In genomic region chr19:45997365-45997764, GRCm38 (mm10) we compare ENCODE assay signal across 8 mouse cellular contexts. TPM values are rescaled to one million over a fixed set of nuclear protein-coding genes. Genes with fewer than 3 reads are reported as not detected.
DNase-seq lines count a peak whose midpoint lies in the region; ATAC-seq and TF ChIP-seq lines count a peak whose summit lies in the region.

No protein-coding gene starts in this region.

- no peak for ATAC-seq in forebrain, embryonic 12.5 days (ENCODE audit: low FRiP score)
- ATAC-seq in liver, embryonic 14.5 days (ENCODE audit: insufficient read depth): no peak

- peak overlapping the region; percentile 94; the same call in 1 of the 2 replicates for H3K27ac ChIP-seq in forebrain, embryonic 12.5 days
- H3K27ac ChIP-seq in liver, embryonic 14.5 days: peak overlapping the region; percentile 17; the same call in 1 of the 2 replicates

- peak overlapping the region; percentile 87 for H3K9ac ChIP-seq in forebrain, embryonic 12.5 days
- H3K9ac ChIP-seq in liver, embryonic 14.5 days (replicated peaks): peak overlapping the region; percentile 37

- no peak for TF ChIP-seq CTCF in liver, embryonic 14.5 days (IDR thresholded peaks at IDR 0.05; ENCODE audit: low read depth)

- 0 out of 2 replicates have a peak, but pooled peaks cover 8% of the 10 kb centered on the region for H3K9me3 ChIP-seq in forebrain, embryonic 12.5 days
- H3K9me3 ChIP-seq in liver, embryonic 14.5 days (ENCODE audit: control insufficient read depth, low read length): no peaks in the 10 kb centered on the region; the same call in 1 of the 2 replicates

- peaks cover 18% of the 10 kb centered on the region; the same call in 1 of the 2 replicates for H3K27me3 ChIP-seq in forebrain, embryonic 12.5 days
- H3K27me3 ChIP-seq in liver, embryonic 14.5 days (ENCODE audit: control insufficient read depth, insufficient read depth, low read length): no peaks in the 10 kb centered on the region

- TF ChIP-seq EP300 in liver, embryonic 14.5 days (IDR thresholded peaks at IDR 0.05; ENCODE audit: low read depth): no peak

- peaks cover 12% of the 10 kb centered on the region for H3K4me1 ChIP-seq in forebrain, embryonic 12.5 days
- peaks cover 4 to 10% of the 10 kb centered on the region in 2 experiments; a peak in 3 of 4 replicates for H3K4me1 ChIP-seq in liver, embryonic 14.5 days (replicated peaks; ENCODE audit: control insufficient read depth in 2 of 2, insufficient read depth in 2 of 2, low read length in 1 of 2)

- DNase-seq in embryo, embryonic 10 days (ENCODE audit: low spot score): peak; percentile 14
- no peak for DNase-seq in embryo, embryonic 9.5 days (ENCODE audit: extremely low spot score)
- DNase-seq in A20 (ENCODE audit: low read depth, low spot score) (peak; percentile 52), adipocyte (ENCODE audit: low spot score) (no peak)
- DNase-seq in liver, embryonic 14.5 days (ENCODE audit: low read depth in 3 of 3, low spot score in 3 of 3): no peak
- no peak for DNase-seq in ovary, postnatal 10 days (ENCODE audit: low spot score)
- no peak for DNase-seq in thymus, postnatal 10 days (ENCODE audit: low spot score in 2 of 2)

- H3K4me3 ChIP-seq in forebrain, embryonic 12.5 days (replicated peaks): peak overlapping the region; percentile 70
- H3K4me3 ChIP-seq in liver, embryonic 14.5 days (ENCODE audit: insufficient read depth in 1 of 2, low read depth in 2 of 2, low read length in 2 of 2): peak overlapping the region; percentile 37 to 56; a peak in 3 of 4 replicates

- H3K4me2 ChIP-seq in forebrain, embryonic 12.5 days: peak overlapping the region; percentile 57
- H3K4me2 ChIP-seq in liver, embryonic 14.5 days (ENCODE audit: low read depth): peak overlapping the region; percentile 78

- no peaks in the 10 kb centered on the region for H3K36me3 ChIP-seq in forebrain, embryonic 12.5 days (replicated peaks)
- H3K36me3 ChIP-seq in liver, embryonic 14.5 days (replicated peaks; ENCODE audit: control insufficient read depth, insufficient read depth, low read depth): no peaks in the 10 kb centered on the region

- 69% methylated on average over 5 of the region's 5 CpGs for WGBS in forebrain, embryonic 12.5 days
- 44% methylated on average over 5 of the region's 5 CpGs for WGBS in liver, embryonic 14.5 days (ENCODE audit: insufficient replicate concordance)

RNA-seq across cellular contexts. Expression of gene Armh3, which starts 0.9 kb away (rescaled TPM):
- polyA plus RNA-seq in forebrain, embryonic 12.5 days (2016; fragmentation: Nextera tagmentation; extraction: Ambion mirVana): 19.3 and 20.3 TPM in 2 replicates
- 2.0 and 2.2 TPM in 2 replicates for polyA plus RNA-seq in liver, embryonic 14.5 days (2012; rRNA removed)
- 2.6 and 2.8 TPM in 2 replicates for polyA plus RNA-seq in liver, embryonic 14.5 days (2014; fragmentation: Nextera tagmentation; extraction: Ambion mirVana)

RNA-seq across cellular contexts. Expression of gene Hps6, which starts 5.9 kb away (rescaled TPM):
- 2.7 TPM in 2 replicates for polyA plus RNA-seq in forebrain, embryonic 12.5 days (2016; fragmentation: Nextera tagmentation; extraction: Ambion mirVana)
- polyA plus RNA-seq in liver, embryonic 14.5 days (2012; rRNA removed): 0.96 and 1.2 TPM in 2 replicates
- polyA plus RNA-seq in liver, embryonic 14.5 days (2014; fragmentation: Nextera tagmentation; extraction: Ambion mirVana): 1.3 and 1.4 TPM in 2 replicates

RNA-seq across cellular contexts. Expression of gene Pprc1, which starts 47.3 kb away (rescaled TPM):
- 37.1 and 41.7 TPM in 2 replicates for polyA plus RNA-seq in forebrain, embryonic 12.5 days (2016; fragmentation: Nextera tagmentation; extraction: Ambion mirVana)
- 17.5 and 19.4 TPM in 2 replicates for polyA plus RNA-seq in liver, embryonic 14.5 days (2012; rRNA removed)
- 25.0 and 28.0 TPM in 2 replicates for polyA plus RNA-seq in liver, embryonic 14.5 days (2014; fragmentation: Nextera tagmentation; extraction: Ambion mirVana)

RNA-seq across cellular contexts. Expression of gene Ldb1, which starts 47.6 kb away (rescaled TPM):
- 138 and 139 TPM in 2 replicates for polyA plus RNA-seq in forebrain, embryonic 12.5 days (2016; fragmentation: Nextera tagmentation; extraction: Ambion mirVana)
- 129 and 132 TPM in 2 replicates for polyA plus RNA-seq in liver, embryonic 14.5 days (2012; rRNA removed)
- polyA plus RNA-seq in liver, embryonic 14.5 days (2014; fragmentation: Nextera tagmentation; extraction: Ambion mirVana): 22.8 and 29.0 TPM in 2 replicates

Comparison
In these comparisons a context has a peak if more than half of its experiments do, and no peak if none do; other contexts are left out.
1. DNase-seq: peak in embryo, embryonic 10 days (single experiment) and A20 (single experiment); none in embryo, embryonic 9.5 days (single experiment), liver, embryonic 14.5 days (0 of 3), ovary, postnatal 10 days (single experiment), adipocyte (single experiment) and thymus, postnatal 10 days (0 of 2).